Mouse (Mus musculus) embryonic fibroblast, embryonic 13.5 days (primary cell): ENCODE results near the gene Cic.

ENCODE experiments used
- CTCF ChIP-seq: IDR thresholded peaks from 2 replicates; pipeline ENCODE4 v1.5.1; 2011; ENCODE audit warnings: mild to moderate bottlenecking, control low read depth, low read length, moderate library complexity, borderline replicate concordance; ENCODE audit not compliant: insufficient read depth
- POLR2A ChIP-seq: IDR thresholded peaks from 2 replicates; pipeline ENCODE4 v1.6.1; 2011; ENCODE audit warnings: low read depth, mild to moderate bottlenecking, control low read depth, low read length, moderate library complexity

DNA sequence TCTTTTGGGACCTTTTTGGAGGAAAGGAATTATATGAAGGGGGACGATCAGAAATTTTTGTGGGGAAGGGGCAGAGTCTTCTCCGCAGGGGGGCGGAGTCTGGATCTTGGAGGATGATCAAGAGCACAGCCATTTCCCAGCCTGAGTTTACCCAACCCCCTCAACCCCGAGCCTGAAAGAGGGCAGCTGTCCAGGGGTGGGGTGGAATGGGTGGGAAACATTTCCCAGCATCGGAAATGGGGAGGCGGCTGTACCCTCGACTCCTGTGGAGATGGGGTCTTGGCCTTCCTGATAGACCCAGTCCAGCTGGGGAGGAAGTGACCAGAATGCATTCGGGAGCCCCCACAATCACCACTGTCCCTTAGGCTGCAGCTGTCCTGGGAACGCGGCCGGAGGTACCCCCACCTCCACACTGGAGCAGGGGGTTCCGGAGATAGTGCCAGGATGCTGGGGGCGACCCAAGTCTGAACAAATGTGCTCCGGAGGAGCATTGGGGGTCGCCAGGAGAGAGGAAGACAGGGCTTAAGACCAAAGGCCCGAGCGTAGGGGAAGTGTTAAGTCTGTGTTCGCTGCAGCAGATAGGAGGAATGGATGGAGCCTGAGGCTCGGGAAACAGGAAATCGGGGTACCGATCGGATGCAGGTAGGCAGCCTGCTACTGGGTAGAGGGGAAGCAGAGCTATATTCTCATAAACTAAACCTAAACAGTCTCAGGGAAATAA is 16.3 kb upstream of the Cic start:
- no peak for TF ChIP-seq CTCF
- peak; percentile 42 for TF ChIP-seq POLR2A
